Comparison of ENCODE assay signal across 9 mouse cellular contexts in genomic region chr12:106922571-106922991, GRCm38 (mm10).
DNase-seq lines count a peak whose midpoint lies in the region; ATAC-seq lines count a peak whose summit lies in the region.
"Had no signal": no experiment of that assay in that cellular context is flagged by ENCODE, and none has a peak within 500 bp of the region (broad histone marks: within the 10 kb centered on the region; RNA-seq: fewer than 3 reads in every experiment).

No protein-coding gene starts in this region.

- DNase-seq in embryo, embryonic 11.5 days (ENCODE audit: low read depth, low spot score): peak; percentile 37
- peak; percentile 39 for DNase-seq in gastrocnemius, postnatal 10 days
- peak; percentile 53 for DNase-seq in mesoderm, embryonic 11.5 days (ENCODE audit: low read depth, low spot score)
- DNase-seq in testis, postnatal 14 days (ENCODE audit: low spot score): no peak
- no peak for DNase-seq in thymus, postnatal 4 days

- H3K9ac ChIP-seq in forebrain, embryonic 16.5 days (replicated peaks; ENCODE audit: low read depth, low read length): no peak overlapping the region
- H3K9ac ChIP-seq in forebrain, embryonic 15.5 days (replicated peaks): no peak overlapping the region
- H3K9ac ChIP-seq: lung, embryonic 14.5 days had no signal

- no peaks in the 10 kb centered on the region for H3K9me3 ChIP-seq in forebrain, embryonic 16.5 days (ENCODE audit: control insufficient read depth, low read length)
- H3K9me3 ChIP-seq in forebrain, embryonic 15.5 days: no peaks in the 10 kb centered on the region

- no peak for ATAC-seq in forebrain, embryonic 16.5 days
- ATAC-seq in forebrain, embryonic 15.5 days (replicated peaks): no peak
- ATAC-seq in megakaryocyte progenitor cell, adult 5-6 weeks (replicated peaks; ENCODE audit: poor library complexity): no peak

- no peaks in the 10 kb centered on the region for H3K36me3 ChIP-seq in forebrain, embryonic 16.5 days (ENCODE audit: control insufficient read depth, insufficient read depth)
- no peaks in the 10 kb centered on the region for H3K36me3 ChIP-seq in forebrain, embryonic 15.5 days

- H3K27ac ChIP-seq in forebrain, embryonic 16.5 days (ENCODE audit: low read length): 0 out of 2 replicates have a peak overlapping the region, but pooled peaks have one; percentile 33
- H3K27ac ChIP-seq in forebrain, embryonic 15.5 days (replicated peaks): no peak overlapping the region; the same call in 1 of the 2 replicates

- no peaks in the 10 kb centered on the region for H3K27me3 ChIP-seq in forebrain, embryonic 16.5 days (replicated peaks; ENCODE audit: control insufficient read depth, insufficient read depth, low read length)
- H3K27me3 ChIP-seq in forebrain, embryonic 15.5 days: no peaks in the 10 kb centered on the region

- peaks cover 13% of the 10 kb centered on the region for H3K4me1 ChIP-seq in forebrain, embryonic 16.5 days (replicated peaks; ENCODE audit: control insufficient read depth, insufficient read depth, low read length)
- peaks cover 14% of the 10 kb centered on the region for H3K4me1 ChIP-seq in forebrain, embryonic 15.5 days

- no peak overlapping the region for H3K4me2 ChIP-seq in forebrain, embryonic 16.5 days (ENCODE audit: low read length)
- H3K4me2 ChIP-seq in forebrain, embryonic 15.5 days (replicated peaks): no peak overlapping the region
- H3K4me2 ChIP-seq: lung, embryonic 14.5 days had no signal

- 58% methylated on average over 12 of the region's 12 CpGs for WGBS in forebrain, embryonic 16.5 days
- 67% methylated on average over 12 of the region's 12 CpGs for WGBS in forebrain, embryonic 15.5 days

- H3K4me3 ChIP-seq in forebrain, embryonic 16.5 days (replicated peaks; ENCODE audit: low read length): no peak overlapping the region
- H3K4me3 ChIP-seq in forebrain, embryonic 15.5 days: no peak overlapping the region

Comparison
In these comparisons a context has a peak if more than half of its experiments do, and no peak if none do; other contexts are left out.
1. DNase-seq: peak in embryo, embryonic 11.5 days (single experiment), gastrocnemius, postnatal 10 days (single experiment) and mesoderm, embryonic 11.5 days (single experiment); none in testis, postnatal 14 days (single experiment) and thymus, postnatal 4 days (single experiment).